Mouse (Mus musculus) liver, embryonic 14.5 days (tissue): ENCODE measurements around the gene Gm37240.

ENCODE experiments used
- CTCF ChIP-seq: IDR thresholded peaks from 2 replicates; pipeline ENCODE4 v1.5.1; 2016; ENCODE audit warnings: antibody characterized with exemption, low read depth, control low read depth
- EP300 ChIP-seq: IDR thresholded peaks from 2 replicates; pipeline ENCODE4 v1.6.1; 2016; ENCODE audit warnings: antibody characterized with exemption, low read depth

GRCm38 (mm10) chr3:85633733-85634132 is 253.6 kb downstream of the Gm37240 start:
- TF ChIP-seq CTCF = no peak
- TF ChIP-seq EP300 = no peak
